Mouse (Mus musculus) heart, embryonic 16.5 days (tissue): ENCODE measurements around the gene Adam19. TPM values are rescaled to one million over a fixed set of nuclear protein-coding genes. Genes with fewer than 3 reads are reported as not detected.
A peak's percentile ranks its signal among the peaks of the same experiment; 100 is the strongest.

ENCODE experiments used
- ATAC-seq: fragments of 200-750 bp; cut with Nextera tagmentation; replicated peaks from 2 replicates; pipeline ENCODE4 v1.8.0; 2017; ENCODE audit warnings: moderate number of reproducible peaks; ENCODE audit not compliant: insufficient read depth, low FRiP score; ENCODE audit errors: extremely low read depth
- H3K27ac ChIP-seq: fragments of 300-500 bp; sonication (generic); 2 replicates; pipeline ENCODE4 v1.5.1; 2014; ENCODE audit warnings: mild to moderate bottlenecking, low read length, control low read depth, moderate library complexity
- H3K27me3 ChIP-seq: fragments of 300-500 bp; sonication (generic); 2 replicates; pipeline ENCODE4 v1.6.1; 2014; ENCODE audit warnings: low read length, mixed read lengths; ENCODE audit not compliant: control insufficient read depth, insufficient read depth
- H3K36me3 ChIP-seq: fragments of 300-500 bp; sonication (generic); 2 replicates; pipeline ENCODE4 v1.6.1; 2014; ENCODE audit not compliant: control insufficient read depth, insufficient read depth
- H3K4me1 ChIP-seq: fragments of 300-500 bp; sonication (generic); 2 replicates; pipeline ENCODE4 v1.6.1; 2014; ENCODE audit warnings: low read length, mixed read lengths; ENCODE audit not compliant: control insufficient read depth, insufficient read depth
- H3K4me2 ChIP-seq: fragments of 300-500 bp; sonication (generic); 2 replicates; pipeline ENCODE4 v1.6.1; 2014; ENCODE audit warnings: low read depth, mild to moderate bottlenecking, control low read depth, low read length
- H3K4me3 ChIP-seq: fragments of 300-500 bp; sonication (generic); 2 replicates; pipeline ENCODE4 v1.5.1; 2014; ENCODE audit warnings: mild to moderate bottlenecking, control low read depth, low read length
- H3K9ac ChIP-seq: fragments of 300-500 bp; sonication (generic); 2 replicates; pipeline ENCODE4 v1.6.1; 2014; ENCODE audit warnings: low read length, control low read depth
- H3K9me3 ChIP-seq: fragments of 300-500 bp; sonication (generic); replicated peaks from 2 replicates; pipeline ENCODE4 v1.6.1; 2016; ENCODE audit warnings: low read length; ENCODE audit not compliant: control insufficient read depth
- WGBS: fragments of 180-500 bp; shearing (Covaris S2); extraction: QIAGEN DNeasy Blood & Tissue Kit; methylation state at CpG from one replicate; pipeline ENCODE4 v1.1.7; 2014; 5-methylcytosine and 5-hydroxymethylcytosine counted together
- polyA plus RNA-seq: library from polyadenylated mRNA; unstranded; fragments of >200 nt; fragmentation: Nextera tagmentation; extraction: Ambion mirVana; gene quantifications from 2 replicates; pipeline ENCODE4 v1.2.1, GENCODE M21; 2015

The Adam19 gene
- polyA plus RNA-seq, 1 experiment from 2014 or later, result 21.3 TPM

GRCm38 (mm10) chr11:46031470-46031869 lies 24.3 kb upstream of the Adam19 start:
- H3K4me2 ChIP-seq, result no peak overlapping the region
- H3K27ac ChIP-seq, result no peak overlapping the region
- H3K9me3 ChIP-seq, result no peaks in the 10 kb centered on the region
- peaks cover 12% of the 10 kb centered on the region for H3K4me1 ChIP-seq
- no peaks in the 10 kb centered on the region for H3K36me3 ChIP-seq
- no peak overlapping the region for H3K4me3 ChIP-seq
- WGBS, result 54% methylated on average over 3 of the region's 3 CpGs
- H3K27me3 ChIP-seq, result no peaks in the 10 kb centered on the region
- ATAC-seq, result no peak
- no peak overlapping the region for H3K9ac ChIP-seq

- H3K27ac ChIP-seq, result no peak overlapping the region
- no peak for ATAC-seq
- H3K36me3 ChIP-seq, result no peaks in the 10 kb centered on the region
- H3K4me2 ChIP-seq, result no peak overlapping the region
- H3K4me1 ChIP-seq, result peaks cover 12% of the 10 kb centered on the region
- H3K9me3 ChIP-seq, result 0 out of 2 replicates have a peak, but pooled peaks cover 2% of the 10 kb centered on the region
- no peak overlapping the region for H3K9ac ChIP-seq
- H3K27me3 ChIP-seq, result no peaks in the 10 kb centered on the region
- 84% methylated on average over 7 of the region's 7 CpGs for WGBS
- no peak overlapping the region for H3K4me3 ChIP-seq
These were observed 22.8 kb upstream of the Adam19 start for GRCm38 (mm10) chr11:46032956-46033355.

GRCm38 (mm10) chr11:46036374-46036773 lies 19.4 kb upstream of the Adam19 start:
- Histone ChIP-seq H3K4me3 (no peak overlapping the region), H3K9me3 (0 out of 2 replicates have a peak, but pooled peaks cover 2% of the 10 kb centered on the region), H3K27me3 (no peaks in the 10 kb centered on the region), H3K4me1 (no peaks in the 10 kb centered on the region), H3K36me3 (no peaks in the 10 kb centered on the region), H3K27ac (no peak overlapping the region), H3K9ac (no peak overlapping the region), H3K4me2 (no peak overlapping the region)
- ATAC-seq, result no peak
- 92% methylated on average over 10 of the region's 10 CpGs for WGBS

GRCm38 (mm10) chr11:46038901-46039300 lies 16.9 kb upstream of the Adam19 start:
- Histone ChIP-seq H3K4me1 (no peaks in the 10 kb centered on the region), H3K9me3 (0 out of 2 replicates have a peak, but pooled peaks cover 2% of the 10 kb centered on the region), H3K27ac (no peak overlapping the region), H3K36me3 (no peaks in the 10 kb centered on the region), H3K4me2 (peak overlapping the region; percentile 18; the same call in 1 of the 2 replicates), H3K27me3 (no peaks in the 10 kb centered on the region), H3K9ac (no peak overlapping the region), H3K4me3 (no peak overlapping the region)
- 67% methylated on average over 15 of the region's 15 CpGs for WGBS
- no peak for ATAC-seq

GRCm38 (mm10) chr11:46039335-46039734 lies 16.5 kb upstream of the Adam19 start:
- H3K4me2 ChIP-seq, result peak overlapping the region; percentile 18; the same call in 1 of the 2 replicates
- no peaks in the 10 kb centered on the region for H3K36me3 ChIP-seq
- no peaks in the 10 kb centered on the region for H3K4me1 ChIP-seq
- H3K4me3 ChIP-seq, result no peak overlapping the region
- WGBS, result 51% methylated on average over 11 of the region's 11 CpGs
- H3K9me3 ChIP-seq, result 0 out of 2 replicates have a peak, but pooled peaks cover 2% of the 10 kb centered on the region
- H3K27me3 ChIP-seq, result no peaks in the 10 kb centered on the region
- ATAC-seq, result no peak
- H3K27ac ChIP-seq, result no peak overlapping the region
- H3K9ac ChIP-seq, result no peak overlapping the region

- WGBS, result 71% methylated on average over 9 of the region's 9 CpGs
These were observed 14.8 kb upstream of the Adam19 start for GRCm38 (mm10) chr11:46040841-46041556.

GRCm38 (mm10) chr11:46041607-46042267 lies 14.1 kb upstream of the Adam19 start:
- peak overlapping the region; percentile 34; the same call in 1 of the 2 replicates for H3K27ac ChIP-seq
- no peak for ATAC-seq

More at GRCm38 (mm10) chr11:46040841-46041556, 14.8 kb upstream of the Adam19 start:
- ATAC-seq, result no peak
- Histone ChIP-seq H3K36me3 (no peaks in the 10 kb centered on the region), H3K4me3 (no peak overlapping the region), H3K4me1 (no peaks in the 10 kb centered on the region), H3K4me2 (no peak overlapping the region), H3K9ac (no peak overlapping the region), H3K27me3 (no peaks in the 10 kb centered on the region), H3K9me3 (0 out of 2 replicates have a peak, but pooled peaks cover 2% of the 10 kb centered on the region), H3K27ac (no peak overlapping the region)

GRCm38 (mm10) chr11:46044781-46045180 lies 11.0 kb upstream of the Adam19 start:
- WGBS, result 95% methylated on average over 5 of the region's 5 CpGs

More at GRCm38 (mm10) chr11:46041607-46042267, 14.1 kb upstream of the Adam19 start:
- H3K4me3 ChIP-seq, result no peak overlapping the region
- H3K36me3 ChIP-seq, result no peaks in the 10 kb centered on the region
- H3K4me1 ChIP-seq, result no peaks in the 10 kb centered on the region
- H3K9ac ChIP-seq, result no peak overlapping the region
- no peaks in the 10 kb centered on the region for H3K27me3 ChIP-seq
- 0 out of 2 replicates have a peak, but pooled peaks cover 2% of the 10 kb centered on the region for H3K9me3 ChIP-seq
- 67% methylated on average over 12 of the region's 12 CpGs for WGBS
- no peak overlapping the region for H3K4me2 ChIP-seq

GRCm38 (mm10) chr11:46047264-46047663 lies 8.5 kb upstream of the Adam19 start:
- no peak for ATAC-seq
- H3K9ac ChIP-seq, result no peak overlapping the region
- no peaks in the 10 kb centered on the region for H3K4me1 ChIP-seq
- no peaks in the 10 kb centered on the region for H3K9me3 ChIP-seq
- H3K27ac ChIP-seq, result no peak overlapping the region
- 77% methylated on average over 3 of the region's 3 CpGs for WGBS
- no peak overlapping the region for H3K4me2 ChIP-seq
- no peaks in the 10 kb centered on the region for H3K36me3 ChIP-seq
- H3K4me3 ChIP-seq, result no peak overlapping the region
- no peaks in the 10 kb centered on the region for H3K27me3 ChIP-seq

More at GRCm38 (mm10) chr11:46044781-46045180, 11.0 kb upstream of the Adam19 start:
- H3K4me2 ChIP-seq, result no peak overlapping the region
- ATAC-seq, result no peak
- no peak overlapping the region for H3K4me3 ChIP-seq
- H3K9ac ChIP-seq, result no peak overlapping the region
- H3K27ac ChIP-seq, result no peak overlapping the region
- H3K36me3 ChIP-seq, result no peaks in the 10 kb centered on the region
- H3K9me3 ChIP-seq, result no peaks in the 10 kb centered on the region
- H3K4me1 ChIP-seq, result no peaks in the 10 kb centered on the region
- H3K27me3 ChIP-seq, result no peaks in the 10 kb centered on the region
